Mouse (Mus musculus) G1E (cell line): ENCODE measurements at regions not wholly inside any gene's neighbourhood (a gene's known extent, or its start where the extent isn't known, plus 50 kb on each side); places are given as distances from the start of the nearest gene placed in this dataset.

Experiments used
- ATAC-seq: 2 replicates; pipeline ENCODE4 v1.8.0; 2016; ENCODE audit warnings: mild to moderate bottlenecking; ENCODE audit not compliant: insufficient number of reproducible peaks, poor library complexity, low FRiP score, severe bottlenecking; ENCODE audit errors: extremely low read depth
- DNase-seq: peaks from one replicate; pipeline ENCODE4 v3.0.0; 2012; ENCODE audit warnings: low spot score
- H3K27me3 ChIP-seq: 2 replicates; pipeline ENCODE4 v1.6.1; 2012; ENCODE audit warnings: mild to moderate bottlenecking, low read length, inconsistent platforms; ENCODE audit not compliant: insufficient read depth
- H3K36me3 ChIP-seq: replicated peaks from 2 replicates; pipeline ENCODE3; 2012; ENCODE audit warnings: mild to moderate bottlenecking, inconsistent platforms
- H3K4me1 ChIP-seq: 2 replicates; pipeline ENCODE4 v1.6.1; 2012; ENCODE audit warnings: low read depth, low read length, inconsistent platforms, mixed read lengths; ENCODE audit not compliant: insufficient read depth
- H3K4me3 ChIP-seq: 2 replicates; pipeline ENCODE4 v1.5.1; 2012; ENCODE audit warnings: low read depth, mild to moderate bottlenecking, inconsistent platforms, low read length, moderate library complexity, mixed read lengths
- H3K9me3 ChIP-seq: replicated peaks from 2 replicates; pipeline ENCODE4 v1.6.1; 2012; ENCODE audit warnings: inconsistent platforms
- CTCF ChIP-seq: IDR thresholded peaks from 2 replicates; pipeline ENCODE4 v1.5.1; 2012; ENCODE audit warnings: low read depth, low read length, inconsistent platforms, mixed read lengths
- GATA1 ChIP-seq: IDR thresholded peaks from 2 replicates; pipeline ENCODE4 v1.6.1; 2012; ENCODE audit warnings: borderline replicate concordance, low read length, inconsistent platforms, mixed read lengths
- GATA2 ChIP-seq: IDR thresholded peaks from 2 replicates; pipeline ENCODE4 v1.6.1; 2012; ENCODE audit warnings: low read depth, low read length, inconsistent platforms, borderline replicate concordance
- POLR2AphosphoS5 ChIP-seq: IDR thresholded peaks from 2 replicates; pipeline ENCODE4 v1.6.1; 2012; ENCODE audit warnings: low read depth, low read length, inconsistent platforms; ENCODE audit not compliant: insufficient replicate concordance
- TAL1 ChIP-seq: conservative IDR thresholded peaks from 2 replicates; pipeline ENCODE4 v1.6.1; 2012; ENCODE audit warnings: low read depth, low read length, inconsistent platforms, mixed read lengths

DNA sequence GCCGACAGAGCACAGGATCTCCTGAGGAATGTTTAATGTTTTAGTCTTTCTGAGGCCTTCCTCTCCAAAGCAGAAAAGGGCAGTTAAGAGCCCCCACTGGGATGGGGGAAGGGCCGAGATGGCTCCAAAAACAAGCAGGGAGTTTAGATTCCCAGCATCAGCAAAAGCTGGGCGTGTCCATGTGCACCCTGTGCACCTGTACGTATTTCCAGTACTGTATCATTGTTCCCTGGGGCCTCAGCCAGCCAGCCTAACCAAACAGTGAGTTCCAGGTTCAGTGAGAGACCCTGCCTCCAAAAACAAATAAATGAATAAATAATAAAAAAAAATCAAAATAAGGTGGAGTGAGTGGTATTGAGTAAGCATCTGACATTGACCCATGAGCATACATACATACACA is 50.8 kb upstream of the Olfm1 start:
- peaks cover 18% of the 10 kb centered on the region for H3K27me3 ChIP-seq
- ATAC-seq = no peak
- no peak for TF ChIP-seq TAL1
- TF ChIP-seq GATA2 = no peak
- no peak for TF ChIP-seq POLR2AphosphoS5
- no peak for TF ChIP-seq GATA1
- TF ChIP-seq CTCF = no peak
- H3K4me1 ChIP-seq = peaks cover 80% of the 10 kb centered on the region
- H3K4me3 ChIP-seq = no peak overlapping the region; the same call in 1 of the 2 replicates
- H3K9me3 ChIP-seq = peaks cover 4% of the 10 kb centered on the region
- DNase-seq = no peak
- no peaks in the 10 kb centered on the region for H3K36me3 ChIP-seq

- Histone ChIP-seq H3K36me3 (no peaks in the 10 kb centered on the region), H3K4me3 (peak overlapping the region; percentile 5; the same call in 1 of the 2 replicates), H3K27me3 (peaks cover 21% of the 10 kb centered on the region), H3K9me3 (peaks cover 4% of the 10 kb centered on the region), H3K4me1 (peaks cover 76% of the 10 kb centered on the region)
- TF ChIP-seq GATA2 (no peak), TAL1 (peak; percentile 57), POLR2AphosphoS5 (no peak), CTCF (no peak)
- DNase-seq (peak; percentile 77), ATAC-seq (peak; percentile 95)
These were observed 51.2 kb upstream of the Olfm1 start for GRCm38 (mm10) chr2:28141556-28141955.

GRCm38 (mm10) chr2:28138583-28138982 is 53.9 kb upstream of the Fcnb start:
- DNase-seq (no peak), ATAC-seq (no peak)
- Histone ChIP-seq H3K9me3 (peaks cover 4% of the 10 kb centered on the region), H3K36me3 (no peaks in the 10 kb centered on the region), H3K4me1 (peaks cover 46% of the 10 kb centered on the region), H3K4me3 (no peak overlapping the region), H3K27me3 (peaks cover 44% of the 10 kb centered on the region)
- no peak for TF ChIP-seq POLR2AphosphoS5
- TF ChIP-seq GATA2 = no peak
- TF ChIP-seq TAL1 = no peak
- TF ChIP-seq GATA1 = no peak

- DNase-seq (no peak), ATAC-seq (no peak)
- no peaks in the 10 kb centered on the region for H3K36me3 ChIP-seq
- H3K4me3 ChIP-seq = no peak overlapping the region
- H3K4me1 ChIP-seq = peaks cover 9% of the 10 kb centered on the region
- TF ChIP-seq GATA2 (no peak), TAL1 (no peak), GATA1 (no peak), POLR2AphosphoS5 (no peak), CTCF (no peak)
- H3K9me3 ChIP-seq = no peaks in the 10 kb centered on the region
- H3K27me3 ChIP-seq = peaks cover 67% of the 10 kb centered on the region
These were observed 49.9 kb upstream of the Fcnb start for GRCm38 (mm10) chr2:28134605-28135004.
